Mouse (Mus musculus): ENCODE results near the gene Habp2. TPM values are rescaled to one million over a fixed set of nuclear protein-coding genes. Genes with fewer than 3 reads are reported as not detected.

Gene Habp2
- polyA plus RNA-seq (2012; rRNA removed) = not detected in 2 replicates

DNA sequence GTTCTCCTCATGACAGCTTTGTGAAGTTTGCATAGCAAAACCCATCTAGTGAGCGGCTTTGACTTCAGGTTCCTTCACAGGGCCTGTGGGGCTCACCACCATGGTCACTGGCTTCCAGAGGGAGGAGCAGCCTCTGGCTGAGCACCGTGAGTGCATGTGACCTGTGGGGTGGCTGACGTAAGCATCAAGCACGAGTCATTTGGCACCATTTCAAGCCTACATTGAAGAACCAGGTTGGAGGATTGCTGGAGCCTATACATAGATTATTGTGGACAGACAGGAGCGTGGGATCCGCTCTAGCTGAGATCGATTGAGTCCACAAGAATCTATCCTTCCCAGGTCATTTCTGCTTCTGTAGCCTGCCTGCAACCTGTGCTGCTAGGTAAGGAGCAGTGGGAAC is at the start of gene Habp2:
Habp2 (plus strand) TSS at position 272 of the 400 bp plus-strand sequence.
- no peaks in the 10 kb centered on the region for H3K4me1 ChIP-seq (ENCODE audit: control insufficient read depth, insufficient read depth, low read length)
- 63% methylated on average over 7 of the region's 7 CpGs for WGBS
- TF ChIP-seq POLR2A (IDR thresholded peaks at IDR 0.05; ENCODE audit: borderline replicate concordance, extremely low read depth, low read depth, low read length) = no peak
- no peak for TF ChIP-seq CTCF (IDR thresholded peaks at IDR 0.05; ENCODE audit: insufficient read depth, low read length)
- H3K4me3 ChIP-seq (replicated peaks; ENCODE audit: extremely low read depth, low read depth, low read length) = no peak within 1 kb of the TSS
- DNase-seq = no peak

DNA sequence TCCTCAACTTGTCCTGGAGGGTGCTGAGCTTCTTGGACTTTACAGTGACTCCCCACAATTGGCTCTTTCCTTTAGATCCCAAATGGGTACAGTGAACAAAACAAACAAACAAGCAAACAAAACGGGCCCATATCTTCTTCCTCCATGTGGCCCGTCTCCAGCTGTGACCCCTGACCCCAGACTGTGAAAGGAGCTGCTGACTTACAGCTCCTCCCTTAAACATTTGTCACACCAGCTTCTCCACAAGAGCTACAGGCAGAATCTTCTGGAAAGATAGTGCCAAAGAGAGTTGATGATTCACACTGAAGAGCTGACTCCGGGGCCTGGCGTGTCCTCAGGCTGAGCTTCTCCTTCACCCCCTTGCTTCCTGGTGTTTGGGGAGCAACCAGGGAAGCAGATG is 48.4 kb upstream of the Habp2 start:
- WGBS = 65% methylated on average over 4 of the region's 4 CpGs
- TF ChIP-seq POLR2A (IDR thresholded peaks at IDR 0.05; ENCODE audit: borderline replicate concordance, extremely low read depth, low read depth, low read length) (no peak), CTCF (IDR thresholded peaks at IDR 0.05; ENCODE audit: insufficient read depth, low read length) (no peak)
- H3K4me1 ChIP-seq (ENCODE audit: control insufficient read depth, insufficient read depth, low read length) = no peaks in the 10 kb centered on the region
- H3K4me3 ChIP-seq (replicated peaks; ENCODE audit: extremely low read depth, low read depth, low read length) = no peak overlapping the region
- DNase-seq = no peak

DNA sequence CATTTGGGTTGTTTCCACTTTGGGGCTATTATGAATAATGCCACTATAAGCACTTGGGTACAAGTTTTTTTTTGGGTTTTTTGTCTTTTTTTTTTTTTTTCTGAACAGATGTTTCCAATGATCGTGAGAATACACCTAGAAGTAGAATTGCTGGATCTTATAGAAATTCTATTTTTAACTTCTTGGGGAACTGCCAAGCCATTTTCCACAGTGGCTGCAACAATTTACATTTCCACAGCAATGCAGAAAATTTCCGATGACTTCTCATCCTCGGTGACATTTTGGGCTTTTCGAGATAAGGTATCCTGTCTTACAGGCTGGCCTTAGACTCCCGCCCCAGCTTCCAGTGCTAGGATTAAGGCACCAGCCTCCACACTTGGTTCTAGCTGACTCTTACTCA is 41.7 kb upstream of the Habp2 start:
- DNase-seq = no peak
- 61% methylated on average over 5 of the region's 5 CpGs for WGBS
- TF ChIP-seq POLR2A (IDR thresholded peaks at IDR 0.05; ENCODE audit: borderline replicate concordance, extremely low read depth, low read depth, low read length) (no peak), CTCF (IDR thresholded peaks at IDR 0.05; ENCODE audit: insufficient read depth, low read length) (no peak)
- Histone ChIP-seq H3K4me1 (ENCODE audit: control insufficient read depth, insufficient read depth, low read length) (no peaks in the 10 kb centered on the region), H3K4me3 (replicated peaks; ENCODE audit: extremely low read depth, low read depth, low read length) (no peak overlapping the region)

DNA sequence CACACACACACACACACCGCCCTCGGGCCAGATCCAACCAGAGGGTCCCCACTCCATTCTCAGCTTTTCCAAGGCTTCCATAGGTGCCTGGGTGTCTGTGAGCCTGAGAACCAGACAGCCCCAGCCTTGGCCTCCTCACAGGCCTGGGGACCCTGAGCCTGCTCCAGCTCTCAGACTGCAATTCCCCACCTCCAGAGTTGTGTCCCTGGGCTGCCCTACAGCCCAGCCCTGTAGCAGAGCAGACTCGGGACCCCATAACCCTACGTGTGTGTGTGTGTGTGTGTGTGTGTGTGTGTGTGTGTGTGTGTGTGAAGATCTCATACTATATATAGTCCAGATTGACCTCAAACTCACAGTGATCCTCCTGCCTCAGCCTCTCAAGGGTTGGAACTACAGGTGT is 34.1 kb upstream of the Habp2 start:
- WGBS = 77% methylated on average over 4 of the region's 4 CpGs

DNA sequence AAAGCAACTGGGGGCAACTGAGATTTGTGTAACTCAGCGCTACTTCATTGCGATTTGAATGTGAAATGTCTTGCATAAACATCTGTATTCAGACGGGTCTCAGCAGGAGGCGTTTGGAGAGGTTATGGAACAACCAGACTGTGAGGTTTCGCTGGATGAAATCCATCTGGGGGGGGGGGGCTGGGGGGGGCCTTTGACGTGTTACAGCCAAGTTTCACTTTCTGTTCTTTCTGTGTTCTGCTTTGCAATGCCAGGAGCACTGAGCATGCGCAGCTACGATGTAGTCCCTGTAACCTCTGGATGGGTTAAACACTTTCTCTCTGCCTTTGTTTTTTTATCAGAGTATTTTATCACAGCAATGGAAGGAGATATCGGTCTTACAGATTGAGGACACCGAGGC is 33.7 kb upstream of the Habp2 start:
- peak overlapping the region; percentile 45 for H3K4me3 ChIP-seq (replicated peaks; ENCODE audit: extremely low read depth, low read depth, low read length)
- no peak for DNase-seq
- 51% methylated on average over 10 of the region's 10 CpGs for WGBS
- no peak for TF ChIP-seq CTCF (IDR thresholded peaks at IDR 0.05; ENCODE audit: insufficient read depth, low read length)
- TF ChIP-seq POLR2A (IDR thresholded peaks at IDR 0.05; ENCODE audit: borderline replicate concordance, extremely low read depth, low read depth, low read length) = no peak
- H3K4me1 ChIP-seq (ENCODE audit: control insufficient read depth, insufficient read depth, low read length) = no peaks in the 10 kb centered on the region

More for the DNA sequence above, 34.1 kb upstream of the Habp2 start:
- Histone ChIP-seq H3K4me3 (replicated peaks; ENCODE audit: extremely low read depth, low read depth, low read length) (no peak overlapping the region), H3K4me1 (ENCODE audit: control insufficient read depth, insufficient read depth, low read length) (no peaks in the 10 kb centered on the region)
- no peak for DNase-seq
- TF ChIP-seq POLR2A (IDR thresholded peaks at IDR 0.05; ENCODE audit: borderline replicate concordance, extremely low read depth, low read depth, low read length) = no peak
- TF ChIP-seq CTCF (IDR thresholded peaks at IDR 0.05; ENCODE audit: insufficient read depth, low read length) = no peak

DNA sequence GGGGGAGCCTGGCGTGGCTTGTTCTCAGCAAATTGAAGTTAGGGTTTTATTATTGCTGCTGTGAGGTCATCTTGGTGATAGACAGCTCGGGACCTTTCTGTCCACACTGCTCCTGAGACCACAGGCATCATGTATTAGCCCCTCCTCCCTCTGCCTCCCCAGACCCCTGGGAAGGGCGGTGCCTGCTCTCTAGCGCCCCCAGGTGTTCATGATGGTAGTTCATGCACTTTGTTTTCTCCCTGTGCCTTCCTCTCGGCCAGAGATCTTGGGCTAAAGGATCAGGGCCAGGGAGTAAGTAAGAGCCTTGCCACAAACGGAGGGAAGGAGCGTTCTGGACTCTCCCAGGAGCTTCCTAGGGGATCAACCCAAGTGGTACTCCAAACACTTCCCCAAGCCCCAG is 32.2 kb upstream of the Habp2 start:
- WGBS = 49% methylated on average over 7 of the region's 7 CpGs
- Histone ChIP-seq H3K4me3 (replicated peaks; ENCODE audit: extremely low read depth, low read depth, low read length) (no peak overlapping the region), H3K4me1 (ENCODE audit: control insufficient read depth, insufficient read depth, low read length) (no peaks in the 10 kb centered on the region)
- TF ChIP-seq CTCF (IDR thresholded peaks at IDR 0.05; ENCODE audit: insufficient read depth, low read length) (peak; percentile 19; the same call in 1 of the 2 replicates), POLR2A (IDR thresholded peaks at IDR 0.05; ENCODE audit: borderline replicate concordance, extremely low read depth, low read depth, low read length) (no peak)
- no peak for DNase-seq

DNA sequence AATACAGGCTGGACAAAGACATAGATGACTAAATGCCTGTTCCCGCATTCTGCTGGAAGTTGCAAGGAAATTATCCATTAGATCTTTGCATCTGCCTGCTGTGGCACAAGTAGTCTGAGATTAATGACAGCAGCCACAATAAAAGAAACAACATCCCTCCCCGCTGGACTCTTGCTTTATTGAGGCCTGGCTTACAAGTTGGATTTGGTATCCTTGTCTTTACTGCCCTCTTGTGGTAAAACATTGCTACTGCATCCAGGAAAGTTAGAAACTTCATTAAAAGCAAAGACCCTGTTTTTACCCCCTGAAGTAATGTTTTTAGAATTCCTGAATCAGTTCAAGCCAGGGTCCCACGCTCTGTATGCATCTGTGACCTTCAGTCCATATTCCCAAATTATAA is 31.4 kb upstream of the Habp2 start:
- DNase-seq = no peak
- TF ChIP-seq POLR2A (IDR thresholded peaks at IDR 0.05; ENCODE audit: borderline replicate concordance, extremely low read depth, low read depth, low read length) (no peak), CTCF (IDR thresholded peaks at IDR 0.05; ENCODE audit: insufficient read depth, low read length) (peak; percentile 35; the same call in 1 of the 2 replicates)
- 19% methylated on average over 3 of the region's 3 CpGs for WGBS
- no peaks in the 10 kb centered on the region for H3K4me1 ChIP-seq (ENCODE audit: control insufficient read depth, insufficient read depth, low read length)
- no peak overlapping the region for H3K4me3 ChIP-seq (replicated peaks; ENCODE audit: extremely low read depth, low read depth, low read length)

DNA sequence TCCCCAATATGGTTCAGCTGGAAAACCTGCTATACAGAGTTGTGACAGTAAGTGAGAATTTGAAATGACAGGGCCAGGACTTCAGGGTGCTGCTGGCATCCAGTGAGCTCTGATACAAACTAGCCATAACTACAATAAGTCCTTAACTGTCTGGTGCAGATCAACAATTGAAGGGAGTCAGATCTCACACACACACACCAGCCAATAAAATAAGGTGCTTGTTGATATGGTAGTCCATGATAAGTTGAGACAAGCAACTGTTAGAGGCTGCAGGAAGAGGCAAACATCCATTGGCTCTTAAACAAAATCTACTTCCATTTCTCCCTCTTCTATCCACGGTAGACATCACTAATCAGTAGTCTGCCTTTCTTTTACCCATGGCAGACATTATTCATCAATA is 30.7 kb upstream of the Habp2 start:
- Histone ChIP-seq H3K4me1 (ENCODE audit: control insufficient read depth, insufficient read depth, low read length) (no peaks in the 10 kb centered on the region), H3K4me3 (replicated peaks; ENCODE audit: extremely low read depth, low read depth, low read length) (no peak overlapping the region)
- WGBS = 34% methylated on average over 1 of the region's 1 CpGs
- TF ChIP-seq CTCF (IDR thresholded peaks at IDR 0.05; ENCODE audit: insufficient read depth, low read length) (no peak), POLR2A (IDR thresholded peaks at IDR 0.05; ENCODE audit: borderline replicate concordance, extremely low read depth, low read depth, low read length) (no peak)
- DNase-seq = no peak

DNA sequence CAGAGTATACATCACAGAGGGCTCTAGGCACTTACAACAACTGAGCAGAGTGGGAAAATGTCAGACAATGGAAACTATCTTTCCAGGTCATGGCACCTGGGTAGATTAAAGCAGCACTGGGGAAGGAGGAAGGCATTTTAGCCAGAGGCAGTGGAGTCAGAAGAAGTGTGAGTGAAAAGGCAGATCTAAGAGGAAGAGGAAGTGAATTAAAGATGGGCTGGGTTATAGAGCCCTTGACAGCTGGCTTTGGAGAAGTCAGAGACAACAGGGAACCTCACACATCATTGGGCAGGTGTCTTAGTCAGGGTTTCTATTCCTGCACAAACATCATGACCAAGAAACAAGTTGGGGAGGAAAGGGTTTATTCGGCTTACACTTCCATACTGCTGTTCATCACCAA is 30.2 kb upstream of the Habp2 start:
- DNase-seq = no peak
- 55% methylated on average over 1 of the region's 1 CpGs for WGBS
- no peak overlapping the region for H3K4me3 ChIP-seq (replicated peaks; ENCODE audit: extremely low read depth, low read depth, low read length)
- no peaks in the 10 kb centered on the region for H3K4me1 ChIP-seq (ENCODE audit: control insufficient read depth, insufficient read depth, low read length)
- TF ChIP-seq CTCF (IDR thresholded peaks at IDR 0.05; ENCODE audit: insufficient read depth, low read length) = no peak
- TF ChIP-seq POLR2A (IDR thresholded peaks at IDR 0.05; ENCODE audit: borderline replicate concordance, extremely low read depth, low read depth, low read length) = no peak

DNA sequence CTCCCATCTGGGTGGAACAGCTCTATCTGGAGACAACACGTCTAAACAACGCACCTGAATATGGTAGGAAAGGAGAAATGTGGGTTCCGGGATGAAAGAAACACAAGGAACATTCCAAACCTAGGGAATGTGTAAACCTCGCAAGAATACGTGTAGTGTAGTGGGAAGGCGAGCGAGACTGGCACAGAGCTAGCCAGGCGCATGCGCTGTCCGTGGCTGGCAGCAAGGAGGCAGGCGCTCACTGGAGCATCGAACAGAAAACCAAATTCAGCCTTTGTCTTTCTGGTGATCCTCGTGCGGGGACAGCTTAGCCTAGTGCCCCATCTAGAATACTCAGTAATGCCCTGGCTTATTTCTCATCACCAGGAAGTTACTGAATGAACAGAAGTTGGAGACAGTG is 23.2 kb upstream of the Habp2 start:
- no peak for TF ChIP-seq CTCF (IDR thresholded peaks at IDR 0.05; ENCODE audit: insufficient read depth, low read length)
- no peak for TF ChIP-seq POLR2A (IDR thresholded peaks at IDR 0.05; ENCODE audit: borderline replicate concordance, extremely low read depth, low read depth, low read length)
- DNase-seq = no peak
- Histone ChIP-seq H3K4me3 (replicated peaks; ENCODE audit: extremely low read depth, low read depth, low read length) (no peak overlapping the region), H3K4me1 (ENCODE audit: control insufficient read depth, insufficient read depth, low read length) (no peaks in the 10 kb centered on the region; the same call in 1 of the 2 replicates)
- 74% methylated on average over 14 of the region's 14 CpGs for WGBS
